19 mouse cellular contexts compared by ENCODE assay signal in the genomic region with DNA sequence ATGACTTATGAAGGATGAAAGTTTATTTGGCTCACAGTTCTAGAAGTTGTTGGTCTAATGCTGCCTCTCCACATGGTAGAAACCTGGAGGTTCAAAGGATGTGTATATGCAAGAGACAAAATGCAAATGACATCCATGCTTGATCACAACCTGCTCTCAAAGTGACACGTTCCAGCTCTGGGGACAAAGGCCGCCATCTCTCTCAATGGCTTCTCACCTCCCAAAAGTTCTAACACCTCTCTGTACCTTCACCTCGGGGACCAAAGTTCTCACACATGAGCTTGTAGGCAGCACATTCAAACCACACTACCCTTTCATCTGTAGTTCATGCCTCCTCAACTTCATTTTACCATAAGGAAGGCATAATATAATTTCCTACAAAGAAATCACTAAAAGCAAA. TPM values are rescaled to one million over a fixed set of nuclear protein-coding genes. Genes with fewer than 3 reads are reported as not detected.
A peak's percentile ranks its signal among the peaks of the same experiment; 100 is the strongest.
DNase-seq lines count a peak whose midpoint lies in the region; TF ChIP-seq lines count a peak whose summit lies in the region.
"Had no signal": no experiment of that assay in that cellular context is flagged by ENCODE, and none has a peak within 500 bp of the region (broad histone marks: within the 10 kb centered on the region; RNA-seq: fewer than 3 reads in every experiment).

No protein-coding gene starts in this region.

- no peaks in the 10 kb centered on the region for H3K27me3 ChIP-seq in MEL (ENCODE audit: control insufficient read depth in 1 of 2, insufficient read depth in 2 of 2, low read length in 2 of 2)

- no peak for TF ChIP-seq EP300 in MEL (IDR thresholded peaks at IDR 0.05; ENCODE audit: low read depth in 1 of 2, low read length in 2 of 2)

- H3K9me3 ChIP-seq in MEL (replicated peaks; ENCODE audit: insufficient read depth, low read length), result no peaks in the 10 kb centered on the region

- peak; percentile 4 for DNase-seq in gastrocnemius, postnatal 25 days
- DNase-seq in gastrocnemius, postnatal 10 days, result no peak
- peak; percentile 0 for DNase-seq in lung, postnatal 25 days (ENCODE audit: low spot score)
- no peak for DNase-seq in lung, adult 18-20 months
- peak; percentile 4 for DNase-seq in MEL (ENCODE audit: low read depth, low spot score)
- peak; percentile 7 for DNase-seq in naive thymus-derived CD4-positive, alpha-beta T cell, adult 2 months (ENCODE audit: low read depth)
- no peak for DNase-seq in left cerebral cortex, postnatal 14 days (ENCODE audit: low spot score in 2 of 2)
- no peak for DNase-seq in cerebellum, adult 11 months
- DNase-seq: cerebellum, adult 9-11 months; kidney, postnatal 36 days; thymus, adult 18-20 months had no signal

- no peaks in the 10 kb centered on the region for H3K4me1 ChIP-seq in MEL (ENCODE audit: control insufficient read depth in 1 of 2, insufficient read depth in 2 of 2, low read length in 2 of 2)

- H3K36me3 ChIP-seq in MEL (ENCODE audit: control insufficient read depth in 1 of 2, insufficient read depth in 2 of 2, low read length in 2 of 2), result no peaks in the 10 kb centered on the region

- H3K9ac ChIP-seq in MEL (ENCODE audit: control insufficient read depth, low read depth, low read length, poor library complexity, severe bottlenecking), result no peak overlapping the region
- H3K9ac ChIP-seq: liver, embryonic 14.5 days had no signal

- TF ChIP-seq POLR2A in MEL (IDR thresholded peaks at IDR 0.05; ENCODE audit: control insufficient read depth in 1 of 2, insufficient read depth in 1 of 2, low read depth in 1 of 2, low read length in 2 of 2, poor library complexity in 1 of 2), result no peak

- no peaks in the 10 kb centered on the region for H3K79me2 ChIP-seq in MEL (ENCODE audit: control insufficient read depth, insufficient read depth, low read length, poor library complexity)

- no peak overlapping the region for H3K4me3 ChIP-seq in MEL (ENCODE audit: control insufficient read depth in 1 of 2, insufficient read depth in 1 of 2, low read depth in 2 of 2, low read length in 2 of 2)
- H3K4me3 ChIP-seq: erythroblast, embryonic 14.5 days had no signal

- no peak for TF ChIP-seq RAD21 in MEL (IDR thresholded peaks at IDR 0.05; ENCODE audit: low read depth, low read length)

- no peak for TF ChIP-seq CTCF in MEL (IDR thresholded peaks at IDR 0.05 in 2 of 3, conservative IDR thresholded peaks at IDR 0.05 in 1 of 3; ENCODE audit: control insufficient read depth in 1 of 3, insufficient read depth in 1 of 3, low read depth in 2 of 3, low read length in 3 of 3, poor library complexity in 1 of 3, severe bottlenecking in 1 of 3)

- no peak overlapping the region for H3K27ac ChIP-seq in MEL (ENCODE audit: control insufficient read depth, low read depth, low read length)
- H3K27ac ChIP-seq: liver, embryonic 14.5 days had no signal

- intact Hi-C loops in left cerebral cortex, postnatal 14 days (cut with DNase I), result no loop called here

TF ChIP-seq in MEL, 35 proteins besides CTCF, POLR2A, EP300 and RAD21:
- TF ChIP-seq ZNF384 (IDR thresholded peaks at IDR 0.05; ENCODE audit: low read depth, low read length) (no peak), NELFE (IDR thresholded peaks at IDR 0.05; ENCODE audit: low read depth, low read length) (no peak)
TF ChIP-seq in MEL: peak in this region for 0.

RNA-seq across cellular contexts. Expression of gene Ugt1a1, which starts 5.8 kb away (rescaled TPM):
- total RNA-seq in gastrocnemius, postnatal 25 days (2021), result under 1 TPM in 1 of 2 experiments, not detected in 1; 0.13 TPM
- not detected for total RNA-seq in gastrocnemius, postnatal 10 days (2021)
- not detected in 2 replicates for total RNA-seq in MEL (2012; rRNA removed)
- not detected for polyA plus RNA-seq in MEL (2012; ENCODE audit: insufficient read depth in 1 of 2, insufficient read length in 2 of 2, low read depth in 1 of 2, low replicate concordance in 2 of 2, missing spikeins in 1 of 2)
- under 1 TPM in 1 of 2 experiments, not detected in 1; 0.15 TPM for total RNA-seq in left cerebral cortex, postnatal 14 days (2021)
- total RNA-seq: heart, postnatal 10 days had no signal
- polyA plus RNA-seq: activated CD4-positive, CD25-positive, alpha-beta regulatory T cell, adult 4 months; erythroblast, embryonic 14.5 days; inflammation-experienced regulatory T-cells, adult 6 months; neural tube, embryonic 11.5 days had no signal

RNA-seq across cellular contexts. Expression of gene Mroh2a, which starts 9.2 kb away (rescaled TPM):
- total RNA-seq in gastrocnemius, postnatal 25 days (2021), result not detected
- under 1 TPM in 1 of 2 experiments, not detected in 1; 0.34 TPM for total RNA-seq in gastrocnemius, postnatal 10 days (2021)
- total RNA-seq in MEL (2012; rRNA removed), result 0.20 and 0.27 TPM in 2 replicates
- polyA plus RNA-seq in MEL (2012; ENCODE audit: insufficient read depth in 1 of 2, insufficient read length in 2 of 2, low read depth in 1 of 2, low replicate concordance in 2 of 2, missing spikeins in 1 of 2), result 1 to 10 TPM in 1 of 2 experiments, not detected in 1; 2.5 TPM
- total RNA-seq in left cerebral cortex, postnatal 14 days (2021), result under 1 TPM; 0.04 to 0.06 TPM
- total RNA-seq: gastrocnemius, adult 8-10 months had no signal
- polyA plus RNA-seq: erythroblast, embryonic 14.5 days had no signal

RNA-seq across cellular contexts. Expression of gene Dnajb3, which starts 12.0 kb away (rescaled TPM):
- total RNA-seq in gastrocnemius, postnatal 25 days (2021), result under 1 TPM in 1 of 2 experiments, not detected in 1; 0.27 TPM
- total RNA-seq in gastrocnemius, postnatal 10 days (2021), result 1 to 10 TPM in 1 of 2 experiments, under 1 TPM in 1; 0.75 to 1.1 TPM
- total RNA-seq in MEL (2012; rRNA removed), result not detected in 2 replicates
- not detected for polyA plus RNA-seq in MEL (2012; ENCODE audit: insufficient read depth in 1 of 2, insufficient read length in 2 of 2, low read depth in 1 of 2, low replicate concordance in 2 of 2, missing spikeins in 1 of 2)
- total RNA-seq in left cerebral cortex, postnatal 14 days (2021), result 1 to 10 TPM; 2.7 to 3.7 TPM
- total RNA-seq: gastrocnemius, adult 8-10 months; megakaryocyte, adult 5-6 weeks had no signal

RNA-seq across cellular contexts. Expression of gene Ugt1a2, which starts 17.2 kb away (rescaled TPM):
- under 1 TPM in 1 of 2 experiments, not detected in 1; 0.27 TPM for total RNA-seq in gastrocnemius, postnatal 25 days (2021)
- under 1 TPM in 1 of 2 experiments, not detected in 1; 0.18 TPM for total RNA-seq in gastrocnemius, postnatal 10 days (2021)
- total RNA-seq in MEL (2012; rRNA removed), result not detected in 2 replicates
- not detected for polyA plus RNA-seq in MEL (2012; ENCODE audit: insufficient read depth in 1 of 2, insufficient read length in 2 of 2, low read depth in 1 of 2, low replicate concordance in 2 of 2, missing spikeins in 1 of 2)
- not detected for total RNA-seq in left cerebral cortex, postnatal 14 days (2021)
- total RNA-seq: heart, postnatal 10 days had no signal
- polyA plus RNA-seq: activated CD4-positive, CD25-positive, alpha-beta regulatory T cell, adult 4 months; erythroblast, embryonic 14.5 days; inflammation-experienced regulatory T-cells, adult 6 months; neural tube, embryonic 11.5 days had no signal

RNA-seq across cellular contexts. Expression of gene Ugt1a5, which starts 51.8 kb away (rescaled TPM):
- total RNA-seq in gastrocnemius, postnatal 25 days (2021), result not detected
- under 1 TPM in 1 of 2 experiments, not detected in 1; 0.18 TPM for total RNA-seq in gastrocnemius, postnatal 10 days (2021)
- not detected in 2 replicates for total RNA-seq in MEL (2012; rRNA removed)
- not detected for polyA plus RNA-seq in MEL (2012; ENCODE audit: insufficient read depth in 1 of 2, insufficient read length in 2 of 2, low read depth in 1 of 2, low replicate concordance in 2 of 2, missing spikeins in 1 of 2)
- under 1 TPM in 1 of 2 experiments, not detected in 1; 0.15 TPM for total RNA-seq in left cerebral cortex, postnatal 14 days (2021)
- total RNA-seq: gastrocnemius, adult 8-10 months had no signal
- polyA plus RNA-seq: activated CD4-positive, CD25-positive, alpha-beta regulatory T cell, adult 4 months; erythroblast, embryonic 14.5 days; inflammation-experienced regulatory T-cells, adult 6 months; neural tube, embryonic 11.5 days had no signal

Comparison
In these comparisons a context has a peak if more than half of its experiments do, and no peak if none do; other contexts are left out.
1. DNase-seq: peak in gastrocnemius, postnatal 25 days (single experiment), lung, postnatal 25 days (single experiment), MEL (single experiment) and naive thymus-derived CD4-positive, alpha-beta T cell, adult 2 months (single experiment); none in gastrocnemius, postnatal 10 days (single experiment), lung, adult 18-20 months (0 of 2), left cerebral cortex, postnatal 14 days (0 of 2) and cerebellum, adult 11 months (single experiment).